Mouse (Mus musculus): ENCODE data around the gene Pole4.

- no peak for TF ChIP-seq CTCF (IDR thresholded peaks at IDR 0.05; ENCODE audit: extremely low read depth, insufficient read depth, insufficient read length, insufficient replicate concordance)
- TF ChIP-seq POLR2A (IDR thresholded peaks at IDR 0.05; ENCODE audit: low read depth, low read length): no peak
These were observed 52.0 kb downstream of the Pole4 start for GRCm38 (mm10) chr6:82653169-82653525.
